Mouse (Mus musculus) cerebellum, adult 8-10 months (tissue): ENCODE measurements around the gene H2-M9.

Experiments used
- DNase-seq: peaks from one replicate; pipeline ENCODE4 v3.0.0; 2022

The H2-M9 gene

DNA sequence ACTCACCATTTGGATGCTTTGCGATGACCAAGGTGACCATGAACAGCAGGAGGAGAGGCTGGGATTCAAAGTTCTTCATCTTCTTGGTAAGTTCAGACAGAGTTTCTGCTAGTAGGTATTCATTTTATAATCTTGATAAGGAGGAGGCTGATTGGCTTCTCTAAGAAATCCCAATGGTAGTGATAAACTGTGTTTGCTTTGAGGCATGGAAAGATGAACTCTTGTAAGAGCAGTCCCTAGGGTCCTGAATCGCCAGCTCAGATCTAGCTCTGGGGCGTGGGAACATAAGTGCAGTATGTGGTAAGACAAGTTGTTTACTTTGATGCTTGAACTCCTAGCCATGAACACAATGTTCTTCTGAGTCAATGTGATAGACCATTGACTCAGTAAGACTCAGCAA lies at the start of gene H2-M9:
Gene H2-M9 (minus strand): TSS at position 101 of the 400 bp plus-strand sequence.
- DNase-seq: no peak

GRCm38 (mm10) chr17:36672119-36672518 lies 29.7 kb upstream of the H2-M9 start, which contains the start of gene H2-M1:
Gene H2-M1, minus strand, starts transcription at chr17:36672219.
- DNase-seq: no peak
